Mouse (Mus musculus) stomach, adult 2 months (tissue): ENCODE data around the gene Sema4a. TPM values are rescaled to one million over a fixed set of nuclear protein-coding genes. Genes with fewer than 3 reads are reported as not detected.

Experiments
- polyA plus RNA-seq: library from polyadenylated mRNA; depleted of rRNA; stranded (reverse); fragments of >200 nt; gene quantifications from 2 replicates; pipeline ENCODE4 v1.2.3, GENCODE M21; 2012; rRNA removed

The Sema4a gene
- polyA plus RNA-seq = 63.2 and 71.8 TPM in 2 replicates

GRCm38 (mm10) chr3:88460983-88461696 lies at the start of gene Sema4a:
TSS of gene Sema4a (minus strand) at chr3:88461182.

GRCm38 (mm10) chr3:88509692-88510420 lies 48.9 kb upstream of the Sema4a start, which contains the start of gene Lmna:
TSS of gene Lmna (minus strand) at chr3:88509956.

GRCm38 (mm10) chr3:88424605-88425329 lies 36.2 kb downstream of the Sema4a start, which contains the start of gene Slc25a44:
TSS of gene Slc25a44 (minus strand) at chr3:88425139.

GRCm38 (mm10) chr3:88409741-88410644 lies 51.0 kb downstream of the Sema4a start, which contains the start of gene Pmf1:
TSS of gene Pmf1 (minus strand) at chr3:88410331.

Other genes with a start within 250 kb of the Sema4a start
- gene Rhbg, start 206.5 kb downstream of the Sema4a start, polyA plus RNA-seq = 7.9 and 9.9 TPM in 2 replicates
- gene Gm38392, start 174.0 kb downstream of the Sema4a start, polyA plus RNA-seq = not detected in 2 replicates
- gene Tsacc, start 164.2 kb downstream of the Sema4a start, polyA plus RNA-seq = 0.30 and 1.5 TPM in 2 replicates
- gene Cct3, start 164.1 kb downstream of the Sema4a start, polyA plus RNA-seq = 37.5 and 42.1 TPM in 2 replicates
- 97.7 and 101 TPM in 2 replicates for gene Glmp, start 136.2 kb downstream of the Sema4a start, polyA plus RNA-seq
- 40.7 and 48.8 TPM in 2 replicates for gene Tmem79, start 125.0 kb downstream of the Sema4a start, polyA plus RNA-seq
- 42.3 and 43.1 TPM in 2 replicates for gene Smg5, start 124.9 kb downstream of the Sema4a start, polyA plus RNA-seq
- gene Paqr6, start 96.6 kb downstream of the Sema4a start, polyA plus RNA-seq = 8.0 and 8.7 TPM in 2 replicates
- 46.2 and 131 TPM in 2 replicates for gene Bglap3, start 88.4 kb downstream of the Sema4a start, polyA plus RNA-seq
- gene Bglap2, start 82.5 kb downstream of the Sema4a start, polyA plus RNA-seq = 3.0 and 4.0 TPM in 2 replicates
- 1.2 TPM in 1 of 2 replicates, not detected in the other for gene Bglap, start 76.7 kb downstream of the Sema4a start, polyA plus RNA-seq
- gene Pmf1, start 50.9 kb downstream of the Sema4a start, polyA plus RNA-seq = 41.6 and 46.6 TPM in 2 replicates
- 9.1 and 9.2 TPM in 2 replicates for gene Slc25a44, start 36.0 kb downstream of the Sema4a start, polyA plus RNA-seq
- gene Lmna, start 48.8 kb upstream of the Sema4a start, polyA plus RNA-seq = 280 and 417 TPM in 2 replicates
- gene Mex3a, start 71.2 kb upstream of the Sema4a start, polyA plus RNA-seq = 0.32 and 0.44 TPM in 2 replicates
- 222 and 238 TPM in 2 replicates for gene Rab25, start 87.1 kb upstream of the Sema4a start, polyA plus RNA-seq
- 83.0 and 88.7 TPM in 2 replicates for gene Lamtor2, start 91.9 kb upstream of the Sema4a start, polyA plus RNA-seq
- gene Ubqln4, start 92.6 kb upstream of the Sema4a start, polyA plus RNA-seq = 30.5 and 32.0 TPM in 2 replicates
- gene Ssr2, start 114.7 kb upstream of the Sema4a start, polyA plus RNA-seq = 83.7 and 87.3 TPM in 2 replicates
- 29.7 and 42.2 TPM in 2 replicates for gene Arhgef2, start 144.8 kb upstream of the Sema4a start, polyA plus RNA-seq
- 0.11 TPM in 1 of 2 replicates, not detected in the other for gene Rxfp4, start 192.0 kb upstream of the Sema4a start, polyA plus RNA-seq
- gene Khdc4, start 224.6 kb upstream of the Sema4a start, polyA plus RNA-seq = 30.1 and 31.0 TPM in 2 replicates